Mouse (Mus musculus): ENCODE measurements around the gene Cmss1. TPM values are rescaled to one million over a fixed set of nuclear protein-coding genes. Genes with fewer than 3 reads are reported as not detected.

Cmss1 gene
- polyA plus RNA-seq, 1 experiment, result 3.0 TPM

GRCm38 (mm10) chr16:57402910-57403309 is 203.8 kb downstream of the Cmss1 start:
- DNase-seq (ENCODE audit: low read depth in 1 of 2, low spot score in 2 of 2), result peak in 1 of 2 experiments; percentile 37
- no peak overlapping the region for H3K27ac ChIP-seq (ENCODE audit: insufficient read depth, low read length)
- TF ChIP-seq CTCF (IDR thresholded peaks at IDR 0.05; ENCODE audit: extremely low read depth, insufficient read depth, insufficient read length, insufficient replicate concordance), result no peak
- no peak for TF ChIP-seq POLR2A (IDR thresholded peaks at IDR 0.05; ENCODE audit: low read depth, low read length)
- H3K36me3 ChIP-seq (ENCODE audit: control insufficient read depth, insufficient read depth, low read length), result no peaks in the 10 kb centered on the region
- peaks cover 6% of the 10 kb centered on the region; the same call in 1 of the 2 replicates for H3K4me1 ChIP-seq (ENCODE audit: control insufficient read depth, insufficient read depth, insufficient read length)
- H3K27me3 ChIP-seq (ENCODE audit: control insufficient read depth, insufficient read depth, low read length), result no peaks in the 10 kb centered on the region
- H3K4me3 ChIP-seq (ENCODE audit: extremely low read depth, insufficient read depth, insufficient read length), result no peak overlapping the region
- WGBS, result 67% methylated on average over 4 of the region's 4 CpGs

- H3K27me3 ChIP-seq (ENCODE audit: control insufficient read depth, insufficient read depth, low read length), result no peaks in the 10 kb centered on the region
- 81% methylated on average over 6 of the region's 6 CpGs for WGBS
- H3K4me3 ChIP-seq (ENCODE audit: extremely low read depth, insufficient read depth, insufficient read length), result no peak overlapping the region
- no peaks in the 10 kb centered on the region for H3K36me3 ChIP-seq (ENCODE audit: control insufficient read depth, insufficient read depth, low read length)
- no peak for DNase-seq (ENCODE audit: low read depth in 1 of 2, low spot score in 2 of 2)
- peaks cover 6% of the 10 kb centered on the region; the same call in 1 of the 2 replicates for H3K4me1 ChIP-seq (ENCODE audit: control insufficient read depth, insufficient read depth, insufficient read length)
- no peak overlapping the region for H3K27ac ChIP-seq (ENCODE audit: insufficient read depth, low read length)
- TF ChIP-seq CTCF (IDR thresholded peaks at IDR 0.05; ENCODE audit: extremely low read depth, insufficient read depth, insufficient read length, insufficient replicate concordance), result no peak
- no peak for TF ChIP-seq POLR2A (IDR thresholded peaks at IDR 0.05; ENCODE audit: low read depth, low read length)
These were observed 205.0 kb downstream of the Cmss1 start for GRCm38 (mm10) chr16:57401702-57402101.

GRCm38 (mm10) chr16:57399566-57399965 is 207.1 kb downstream of the Cmss1 start:
- no peak overlapping the region for H3K4me3 ChIP-seq (ENCODE audit: extremely low read depth, insufficient read depth, insufficient read length)
- H3K27me3 ChIP-seq (ENCODE audit: control insufficient read depth, insufficient read depth, low read length), result no peaks in the 10 kb centered on the region
- H3K27ac ChIP-seq (ENCODE audit: insufficient read depth, low read length), result no peak overlapping the region
- 50% methylated on average over 10 of the region's 10 CpGs for WGBS
- H3K36me3 ChIP-seq (ENCODE audit: control insufficient read depth, insufficient read depth, low read length), result no peaks in the 10 kb centered on the region
- no peak for TF ChIP-seq CTCF (IDR thresholded peaks at IDR 0.05; ENCODE audit: extremely low read depth, insufficient read depth, insufficient read length, insufficient replicate concordance)
- TF ChIP-seq POLR2A (IDR thresholded peaks at IDR 0.05; ENCODE audit: low read depth, low read length), result no peak
- H3K4me1 ChIP-seq (ENCODE audit: control insufficient read depth, insufficient read depth, insufficient read length), result peaks cover 12% of the 10 kb centered on the region; the same call in 1 of the 2 replicates
- no peak for DNase-seq (ENCODE audit: low read depth in 1 of 2, low spot score in 2 of 2)

- H3K27ac ChIP-seq (ENCODE audit: insufficient read depth, low read length), result no peak overlapping the region
- TF ChIP-seq CTCF (IDR thresholded peaks at IDR 0.05; ENCODE audit: extremely low read depth, insufficient read depth, insufficient read length, insufficient replicate concordance) (peak; percentile 34; the same call in 1 of the 2 replicates), POLR2A (IDR thresholded peaks at IDR 0.05; ENCODE audit: low read depth, low read length) (no peak)
- H3K36me3 ChIP-seq (ENCODE audit: control insufficient read depth, insufficient read depth, low read length), result no peaks in the 10 kb centered on the region
- H3K4me1 ChIP-seq (ENCODE audit: control insufficient read depth, insufficient read depth, insufficient read length), result peaks cover 12% of the 10 kb centered on the region; the same call in 1 of the 2 replicates
- peak; percentile 38 to 62 for DNase-seq (ENCODE audit: low read depth in 1 of 2, low spot score in 2 of 2)
- no peak overlapping the region for H3K4me3 ChIP-seq (ENCODE audit: extremely low read depth, insufficient read depth, insufficient read length)
- WGBS, result 58% methylated on average over 18 of the region's 18 CpGs
- H3K27me3 ChIP-seq (ENCODE audit: control insufficient read depth, insufficient read depth, low read length), result no peaks in the 10 kb centered on the region
These were observed 208.1 kb downstream of the Cmss1 start for GRCm38 (mm10) chr16:57398387-57399214.

GRCm38 (mm10) chr16:57397845-57398244 is 208.8 kb downstream of the Cmss1 start:
- Histone ChIP-seq H3K4me1 (ENCODE audit: control insufficient read depth, insufficient read depth, insufficient read length) (peaks cover 8% of the 10 kb centered on the region; the same call in 1 of the 2 replicates), H3K27me3 (ENCODE audit: control insufficient read depth, insufficient read depth, low read length) (no peaks in the 10 kb centered on the region), H3K27ac (ENCODE audit: insufficient read depth, low read length) (no peak overlapping the region), H3K4me3 (ENCODE audit: extremely low read depth, insufficient read depth, insufficient read length) (no peak overlapping the region), H3K36me3 (ENCODE audit: control insufficient read depth, insufficient read depth, low read length) (no peaks in the 10 kb centered on the region)
- WGBS, result 92% methylated on average over 6 of the region's 6 CpGs
- TF ChIP-seq POLR2A (IDR thresholded peaks at IDR 0.05; ENCODE audit: low read depth, low read length) (no peak), CTCF (IDR thresholded peaks at IDR 0.05; ENCODE audit: extremely low read depth, insufficient read depth, insufficient read length, insufficient replicate concordance) (no peak)
- no peak for DNase-seq (ENCODE audit: low read depth in 1 of 2, low spot score in 2 of 2)

GRCm38 (mm10) chr16:57396249-57396648 is 210.4 kb downstream of the Cmss1 start:
- Histone ChIP-seq H3K27me3 (ENCODE audit: control insufficient read depth, insufficient read depth, low read length) (no peaks in the 10 kb centered on the region), H3K36me3 (ENCODE audit: control insufficient read depth, insufficient read depth, low read length) (no peaks in the 10 kb centered on the region), H3K4me1 (ENCODE audit: control insufficient read depth, insufficient read depth, insufficient read length) (peaks cover 7% of the 10 kb centered on the region; the same call in 1 of the 2 replicates), H3K27ac (ENCODE audit: insufficient read depth, low read length) (no peak overlapping the region), H3K4me3 (ENCODE audit: extremely low read depth, insufficient read depth, insufficient read length) (no peak overlapping the region)
- no peak for DNase-seq (ENCODE audit: low read depth in 1 of 2, low spot score in 2 of 2)
- 22% methylated on average over 6 of the region's 6 CpGs for WGBS
- TF ChIP-seq POLR2A (IDR thresholded peaks at IDR 0.05; ENCODE audit: low read depth, low read length) (no peak), CTCF (IDR thresholded peaks at IDR 0.05; ENCODE audit: extremely low read depth, insufficient read depth, insufficient read length, insufficient replicate concordance) (no peak)

- 73% methylated on average over 11 of the region's 11 CpGs for WGBS
- no peak overlapping the region for H3K27ac ChIP-seq (ENCODE audit: insufficient read depth, low read length)
- peaks cover 7% of the 10 kb centered on the region; the same call in 1 of the 2 replicates for H3K4me1 ChIP-seq (ENCODE audit: control insufficient read depth, insufficient read depth, insufficient read length)
- no peak for DNase-seq (ENCODE audit: low read depth in 1 of 2, low spot score in 2 of 2)
- no peak for TF ChIP-seq POLR2A (IDR thresholded peaks at IDR 0.05; ENCODE audit: low read depth, low read length)
- TF ChIP-seq CTCF (IDR thresholded peaks at IDR 0.05; ENCODE audit: extremely low read depth, insufficient read depth, insufficient read length, insufficient replicate concordance), result no peak
- H3K27me3 ChIP-seq (ENCODE audit: control insufficient read depth, insufficient read depth, low read length), result no peaks in the 10 kb centered on the region
- no peaks in the 10 kb centered on the region for H3K36me3 ChIP-seq (ENCODE audit: control insufficient read depth, insufficient read depth, low read length)
- peak overlapping the region; percentile 2; the same call in 1 of the 2 replicates for H3K4me3 ChIP-seq (ENCODE audit: extremely low read depth, insufficient read depth, insufficient read length)
These were observed 213.5 kb downstream of the Cmss1 start for GRCm38 (mm10) chr16:57393161-57393560.
